Comparison of ENCODE assay signal across 8 mouse cellular contexts in genomic region chr1:72284539-72284938, GRCm38 (mm10). TPM values are rescaled to one million over a fixed set of nuclear protein-coding genes. Genes with fewer than 3 reads are reported as not detected.
DNase-seq lines count a peak whose midpoint lies in the region; ATAC-seq lines count a peak whose summit lies in the region.

No protein-coding gene starts in this region.

- no peaks in the 10 kb centered on the region for H3K27me3 ChIP-seq in limb, embryonic 11.5 days (ENCODE audit: control insufficient read depth, insufficient read depth, low read length)
- H3K27me3 ChIP-seq in stomach, embryonic 15.5 days (replicated peaks), result no peaks in the 10 kb centered on the region

- DNase-seq in embryo, embryonic 11 days, result peak; percentile 14
- no peak for DNase-seq in embryo, embryonic 10.5 days (ENCODE audit: low spot score)
- DNase-seq in right cerebral cortex, adult 18-20 months, result peak; percentile 22
- DNase-seq in right cerebral cortex, postnatal 36 days (ENCODE audit: low spot score in 2 of 2), result no peak
- no peak for DNase-seq in limb, embryonic 11.5 days (ENCODE audit: low spot score)
- no peak for DNase-seq in spleen, postnatal 14 days (ENCODE audit: low spot score in 2 of 2)
- DNase-seq in kidney, postnatal 4 days, result no peak

- peak overlapping the region; percentile 53 for H3K4me3 ChIP-seq in limb, embryonic 11.5 days (ENCODE audit: low read depth, low read length)
- H3K4me3 ChIP-seq in stomach, embryonic 15.5 days (replicated peaks), result peak overlapping the region; percentile 67

- H3K36me3 ChIP-seq in limb, embryonic 11.5 days (ENCODE audit: control insufficient read depth, insufficient read depth, low read length), result no peaks in the 10 kb centered on the region
- H3K36me3 ChIP-seq in stomach, embryonic 15.5 days, result no peaks in the 10 kb centered on the region

- H3K4me2 ChIP-seq in limb, embryonic 11.5 days (ENCODE audit: low read depth, severe bottlenecking), result peak overlapping the region; percentile 84
- peak overlapping the region; percentile 92 for H3K4me2 ChIP-seq in stomach, embryonic 15.5 days

- H3K27ac ChIP-seq in limb, embryonic 11.5 days (replicated peaks; ENCODE audit: low read depth, low read length), result no peak overlapping the region
- no peak overlapping the region for H3K27ac ChIP-seq in stomach, embryonic 15.5 days

- H3K9me3 ChIP-seq in limb, embryonic 11.5 days (ENCODE audit: control insufficient read depth, low read length), result no peaks in the 10 kb centered on the region
- H3K9me3 ChIP-seq in stomach, embryonic 15.5 days, result no peaks in the 10 kb centered on the region

- peak overlapping the region; percentile 71 for H3K9ac ChIP-seq in limb, embryonic 11.5 days (ENCODE audit: low read length)
- H3K9ac ChIP-seq in stomach, embryonic 15.5 days, result no peak overlapping the region

- H3K4me1 ChIP-seq in limb, embryonic 11.5 days (ENCODE audit: control insufficient read depth, insufficient read depth, low read length), result no peaks in the 10 kb centered on the region
- peaks cover 3% of the 10 kb centered on the region; the same call in 1 of the 2 replicates for H3K4me1 ChIP-seq in stomach, embryonic 15.5 days

- ATAC-seq in limb, embryonic 11.5 days (ENCODE audit: insufficient number of reproducible peaks, low FRiP score, low TSS enrichment, low read depth), result peak; percentile 33
- ATAC-seq in stomach, embryonic 15.5 days (ENCODE audit: insufficient read depth, low FRiP score, low read depth), result no peak

- 6% methylated on average over 5 of the region's 5 CpGs for WGBS in limb, embryonic 11.5 days
- WGBS in stomach, embryonic 15.5 days, result 6% methylated on average over 5 of the region's 5 CpGs

RNA-seq across cellular contexts. Expression of gene Tmem169, which starts 0.4 kb away (rescaled TPM):
- 4.5 and 5.2 TPM in 2 replicates for polyA plus RNA-seq in limb, embryonic 11.5 days (2014; fragmentation: Nextera tagmentation; extraction: Ambion mirVana)
- 3.2 and 3.3 TPM in 2 replicates for polyA plus RNA-seq in stomach, embryonic 15.5 days (2015; fragmentation: Nextera tagmentation; extraction: Ambion mirVana)

RNA-seq across cellular contexts. Expression of gene Pecr, which starts 0.4 kb away (rescaled TPM):
- polyA plus RNA-seq in limb, embryonic 11.5 days (2014; fragmentation: Nextera tagmentation; extraction: Ambion mirVana), result 28.9 and 30.1 TPM in 2 replicates
- 47.1 and 57.3 TPM in 2 replicates for polyA plus RNA-seq in stomach, embryonic 15.5 days (2015; fragmentation: Nextera tagmentation; extraction: Ambion mirVana)

RNA-seq across cellular contexts. Expression of gene Xrcc5, which starts 22.7 kb away (rescaled TPM):
- polyA plus RNA-seq in limb, embryonic 11.5 days (2014; fragmentation: Nextera tagmentation; extraction: Ambion mirVana), result 78.9 and 84.2 TPM in 2 replicates
- 34.5 and 42.9 TPM in 2 replicates for polyA plus RNA-seq in stomach, embryonic 15.5 days (2015; fragmentation: Nextera tagmentation; extraction: Ambion mirVana)

Comparison
In these comparisons a context has a peak if more than half of its experiments do, and no peak if none do; other contexts are left out.
1. DNase-seq: peak in embryo, embryonic 11 days (single experiment) and right cerebral cortex, adult 18-20 months (single experiment); none in embryo, embryonic 10.5 days (single experiment), right cerebral cortex, postnatal 36 days (0 of 2), limb, embryonic 11.5 days (single experiment), spleen, postnatal 14 days (0 of 2) and kidney, postnatal 4 days (0 of 2).